Mouse (Mus musculus) neural tube, embryonic 13.5 days (tissue): Measurements from ENCODE around the gene Clpp. TPM values are rescaled to one million over a fixed set of nuclear protein-coding genes. Genes with fewer than 3 reads are reported as not detected.

Experiments used
- ATAC-seq: fragments of 200-750 bp; cut with Nextera tagmentation; 2 replicates; pipeline ENCODE4 v1.8.0; 2017; ENCODE audit warnings: low read depth, mild to moderate bottlenecking, moderate TSS enrichment, moderate library complexity
- H3K27ac ChIP-seq: fragments of 300-500 bp; sonication (generic); replicated peaks from 2 replicates; pipeline ENCODE4 v1.5.1; 2015; ENCODE audit warnings: moderate library complexity, mild to moderate bottlenecking, inconsistent platforms
- H3K27me3 ChIP-seq: fragments of 300-500 bp; sonication (generic); 2 replicates; pipeline ENCODE4 v1.6.1; 2015; ENCODE audit warnings: mild to moderate bottlenecking, inconsistent platforms
- H3K36me3 ChIP-seq: fragments of 300-500 bp; sonication (generic); 2 replicates; pipeline ENCODE4 v1.6.1; 2015; ENCODE audit warnings: mild to moderate bottlenecking, inconsistent platforms
- H3K4me1 ChIP-seq: fragments of 300-500 bp; sonication (generic); replicated peaks from 2 replicates; pipeline ENCODE4 v1.6.1; 2015; ENCODE audit warnings: inconsistent platforms
- H3K4me2 ChIP-seq: fragments of 300-500 bp; sonication (generic); 2 replicates; pipeline ENCODE4 v1.6.1; 2015; ENCODE audit warnings: inconsistent platforms, mild to moderate bottlenecking, moderate library complexity
- H3K4me3 ChIP-seq: fragments of 300-500 bp; sonication (generic); 2 replicates; pipeline ENCODE4 v1.5.1; 2015; ENCODE audit warnings: mild to moderate bottlenecking, inconsistent platforms
- H3K9ac ChIP-seq: fragments of 300-500 bp; sonication (generic); 2 replicates; pipeline ENCODE4 v1.6.1; 2015; ENCODE audit warnings: moderate library complexity, mild to moderate bottlenecking, inconsistent platforms
- H3K9me3 ChIP-seq: fragments of 300-500 bp; sonication (generic); 2 replicates; pipeline ENCODE4 v1.6.1; 2016; ENCODE audit warnings: inconsistent platforms
- WGBS: fragments of 180-500 bp; shearing (Covaris S2); methylation state at CpG from one replicate; pipeline ENCODE4 v1.1.7; 2015; 5-methylcytosine and 5-hydroxymethylcytosine counted together
- polyA plus RNA-seq: library from polyadenylated mRNA; unstranded; fragments of >200 nt; fragmentation: Nextera tagmentation; extraction: Ambion mirVana; gene quantifications from 2 replicates; pipeline ENCODE4 v1.2.1, GENCODE M21; 2015

Clpp gene
- polyA plus RNA-seq: 152 and 161 TPM in 2 replicates

- peak; percentile 97 for ATAC-seq
- peak within 1 kb of the TSS; percentile 64 for H3K4me3 ChIP-seq
- under 1% methylated on average over 52 of the region's 52 CpGs for WGBS
Measured at GRCm38 (mm10) chr17:56990115-56990746, at the start of gene Clpp. Gene Clpp, plus strand, starts transcription at chr17:56990305.

GRCm38 (mm10) chr17:56950915-56951314, 39.2 kb upstream of the Clpp start:
- no peak overlapping the region for H3K27ac ChIP-seq
- H3K9me3 ChIP-seq: no peaks in the 10 kb centered on the region
- ATAC-seq: no peak
- no peak overlapping the region for H3K4me3 ChIP-seq
- H3K4me2 ChIP-seq: no peak overlapping the region
- no peaks in the 10 kb centered on the region for H3K4me1 ChIP-seq
- H3K27me3 ChIP-seq: no peaks in the 10 kb centered on the region
- no peaks in the 10 kb centered on the region for H3K36me3 ChIP-seq
- H3K9ac ChIP-seq: no peak overlapping the region
- 13% methylated on average over 3 of the region's 3 CpGs for WGBS

More at GRCm38 (mm10) chr17:56990115-56990746, at the start of gene Clpp:
- Histone ChIP-seq H3K36me3 (peaks cover 37% of the 10 kb centered on the region), H3K9me3 (no peaks in the 10 kb centered on the region), H3K4me2 (peak within 1 kb of the TSS; percentile 83), H3K9ac (peak within 1 kb of the TSS; percentile 80), H3K4me1 (peaks cover 22% of the 10 kb centered on the region), H3K27ac (peak within 1 kb of the TSS; percentile 86), H3K27me3 (no peaks in the 10 kb centered on the region)

DNA sequence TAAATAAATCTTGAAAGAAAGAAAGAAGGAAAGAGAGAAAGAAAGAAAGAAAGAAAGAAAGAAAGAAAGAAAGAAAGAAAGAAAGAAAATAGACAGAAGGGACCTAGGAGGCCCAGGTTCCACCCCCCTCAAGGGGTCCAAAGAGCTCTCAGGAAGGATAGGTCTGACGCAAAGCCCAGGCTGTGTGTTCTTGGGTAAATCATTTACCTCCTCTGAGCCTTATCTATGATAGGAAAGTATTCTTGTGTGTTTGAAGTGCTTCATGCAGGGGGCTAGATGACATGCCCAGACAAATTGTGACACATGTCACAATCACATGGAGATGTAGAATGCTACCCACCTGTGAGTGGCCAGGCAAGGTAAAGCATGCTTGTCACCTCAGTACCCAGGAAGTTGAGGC, 37.5 kb upstream of the Clpp start:
- 96% methylated on average over 1 of the region's 1 CpGs for WGBS
- Histone ChIP-seq H3K4me1 (no peaks in the 10 kb centered on the region), H3K9ac (no peak overlapping the region), H3K4me3 (no peak overlapping the region), H3K4me2 (no peak overlapping the region), H3K36me3 (no peaks in the 10 kb centered on the region), H3K9me3 (no peaks in the 10 kb centered on the region), H3K27me3 (no peaks in the 10 kb centered on the region), H3K27ac (no peak overlapping the region)
- no peak for ATAC-seq

DNA sequence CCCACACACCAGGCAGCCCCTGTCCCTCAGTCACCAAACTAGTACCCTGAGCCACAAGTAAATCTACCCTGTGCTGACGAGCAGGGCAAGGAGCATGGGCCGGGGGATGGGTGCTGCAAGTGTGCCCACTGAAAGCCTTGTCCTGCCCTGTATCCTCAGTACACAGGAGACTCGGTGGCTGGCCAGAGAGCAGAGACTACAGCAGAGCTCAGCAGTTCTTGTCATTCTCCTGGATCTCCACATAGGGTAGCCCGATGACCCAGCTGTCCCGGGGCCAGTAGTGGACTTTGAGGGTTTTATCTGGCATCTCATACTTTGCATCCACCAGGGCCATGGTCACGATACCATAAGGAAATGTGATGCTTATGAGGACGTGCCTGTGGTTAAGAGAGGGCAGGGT, 35.2 kb upstream of the Clpp start:
- no peak overlapping the region for H3K4me3 ChIP-seq
- 85% methylated on average over 7 of the region's 7 CpGs for WGBS
- no peaks in the 10 kb centered on the region for H3K27me3 ChIP-seq
- no peaks in the 10 kb centered on the region for H3K36me3 ChIP-seq
- no peak overlapping the region for H3K27ac ChIP-seq
- no peak overlapping the region for H3K9ac ChIP-seq
- H3K4me1 ChIP-seq: no peaks in the 10 kb centered on the region
- H3K4me2 ChIP-seq: no peak overlapping the region
- ATAC-seq: no peak
- no peaks in the 10 kb centered on the region for H3K9me3 ChIP-seq

- no peaks in the 10 kb centered on the region for H3K9me3 ChIP-seq
- H3K4me2 ChIP-seq: no peak overlapping the region
- H3K27me3 ChIP-seq: no peaks in the 10 kb centered on the region
- H3K4me3 ChIP-seq: no peak overlapping the region
- no peaks in the 10 kb centered on the region for H3K4me1 ChIP-seq
- WGBS: 29% methylated on average over 11 of the region's 11 CpGs
- no peak for ATAC-seq
- no peaks in the 10 kb centered on the region for H3K36me3 ChIP-seq
- no peak overlapping the region for H3K9ac ChIP-seq
- H3K27ac ChIP-seq: no peak overlapping the region
Measured at GRCm38 (mm10) chr17:56957763-56958429, 32.2 kb upstream of the Clpp start.

- Histone ChIP-seq H3K4me2 (no peak overlapping the region), H3K9me3 (no peaks in the 10 kb centered on the region), H3K27ac (no peak overlapping the region), H3K4me3 (no peak overlapping the region), H3K36me3 (no peaks in the 10 kb centered on the region), H3K4me1 (no peaks in the 10 kb centered on the region), H3K9ac (no peak overlapping the region), H3K27me3 (no peaks in the 10 kb centered on the region)
- WGBS: 85% methylated on average over 4 of the region's 4 CpGs
- no peak for ATAC-seq
Measured at GRCm38 (mm10) chr17:56958667-56959066, 31.4 kb upstream of the Clpp start.

DNA sequence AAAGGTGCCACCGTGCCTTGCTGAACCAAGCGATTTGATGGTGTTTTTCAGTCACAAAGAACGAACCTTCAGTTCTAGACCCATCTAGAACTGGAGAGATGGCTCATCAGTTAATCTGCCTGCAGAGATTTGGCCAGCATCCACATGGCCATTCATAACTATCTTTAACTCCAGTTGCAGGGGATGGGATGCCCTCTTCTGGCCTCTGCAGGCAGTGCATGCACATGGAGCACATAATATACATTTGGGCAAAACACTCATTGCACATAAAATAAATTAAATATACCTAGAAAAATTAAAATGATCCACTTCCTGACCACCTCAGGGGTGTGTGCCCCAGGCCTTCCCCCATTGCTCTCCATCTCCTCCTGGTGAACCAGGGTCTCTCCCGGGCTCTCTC, 28.2 kb upstream of the Clpp start:
- Histone ChIP-seq H3K27me3 (no peaks in the 10 kb centered on the region), H3K4me3 (no peak overlapping the region), H3K9me3 (no peaks in the 10 kb centered on the region), H3K36me3 (no peaks in the 10 kb centered on the region), H3K9ac (no peak overlapping the region), H3K27ac (no peak overlapping the region), H3K4me2 (no peak overlapping the region), H3K4me1 (no peaks in the 10 kb centered on the region)
- no peak for ATAC-seq
- 88% methylated on average over 4 of the region's 4 CpGs for WGBS

- Histone ChIP-seq H3K9ac (no peak overlapping the region), H3K27ac (no peak overlapping the region), H3K4me3 (no peak overlapping the region), H3K4me2 (no peak overlapping the region), H3K4me1 (no peaks in the 10 kb centered on the region), H3K9me3 (no peaks in the 10 kb centered on the region), H3K36me3 (no peaks in the 10 kb centered on the region), H3K27me3 (no peaks in the 10 kb centered on the region)
- no peak for ATAC-seq
- 86% methylated on average over 5 of the region's 5 CpGs for WGBS
Measured at GRCm38 (mm10) chr17:56962642-56963405, 27.3 kb upstream of the Clpp start.

- no peak overlapping the region for H3K27ac ChIP-seq
- no peak overlapping the region for H3K4me3 ChIP-seq
- H3K9ac ChIP-seq: no peak overlapping the region
- no peak overlapping the region for H3K4me2 ChIP-seq
- no peak for ATAC-seq
- H3K9me3 ChIP-seq: no peaks in the 10 kb centered on the region
- no peaks in the 10 kb centered on the region for H3K27me3 ChIP-seq
- WGBS: 86% methylated on average over 6 of the region's 6 CpGs
- no peaks in the 10 kb centered on the region for H3K4me1 ChIP-seq
- no peaks in the 10 kb centered on the region for H3K36me3 ChIP-seq
Measured at GRCm38 (mm10) chr17:56963646-56964045, 26.5 kb upstream of the Clpp start.

- ATAC-seq: no peak
- no peak overlapping the region for H3K4me3 ChIP-seq
- H3K36me3 ChIP-seq: no peaks in the 10 kb centered on the region
- no peak overlapping the region for H3K27ac ChIP-seq
- no peaks in the 10 kb centered on the region for H3K4me1 ChIP-seq
- H3K9me3 ChIP-seq: no peaks in the 10 kb centered on the region
- H3K9ac ChIP-seq: no peak overlapping the region
- WGBS: 73% methylated on average over 3 of the region's 3 CpGs
- H3K27me3 ChIP-seq: no peaks in the 10 kb centered on the region; the same call in 1 of the 2 replicates
- H3K4me2 ChIP-seq: no peak overlapping the region
Measured at GRCm38 (mm10) chr17:56969321-56969720, 20.8 kb upstream of the Clpp start.

DNA sequence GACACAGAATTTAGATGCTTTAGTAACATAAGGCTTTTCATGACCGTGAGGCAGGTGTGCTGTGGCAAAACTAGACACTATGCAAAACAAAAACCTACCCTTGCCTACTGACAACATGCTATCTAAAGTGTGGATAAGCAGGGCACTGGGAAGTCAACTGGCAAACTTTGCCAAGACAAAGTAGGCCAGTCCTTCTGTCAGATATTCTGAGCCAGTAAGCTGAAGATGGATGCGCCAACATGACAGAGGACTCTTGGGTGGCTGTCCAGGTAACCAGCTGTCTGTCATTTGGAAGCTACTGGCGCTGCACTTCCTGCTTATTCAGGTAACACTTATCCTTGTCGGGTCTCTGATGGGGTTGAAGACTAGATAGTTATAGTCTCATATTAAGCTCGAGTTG, 20.0 kb upstream of the Clpp start:
- no peak overlapping the region for H3K4me3 ChIP-seq
- no peaks in the 10 kb centered on the region for H3K36me3 ChIP-seq
- 65% methylated on average over 5 of the region's 5 CpGs for WGBS
- no peaks in the 10 kb centered on the region; the same call in 1 of the 2 replicates for H3K27me3 ChIP-seq
- no peaks in the 10 kb centered on the region for H3K4me1 ChIP-seq
- no peak overlapping the region for H3K4me2 ChIP-seq
- ATAC-seq: no peak
- H3K27ac ChIP-seq: no peak overlapping the region
- H3K9me3 ChIP-seq: no peaks in the 10 kb centered on the region
- H3K9ac ChIP-seq: no peak overlapping the region

- Histone ChIP-seq H3K27ac (no peak overlapping the region), H3K4me1 (no peaks in the 10 kb centered on the region), H3K9ac (no peak overlapping the region), H3K9me3 (no peaks in the 10 kb centered on the region), H3K27me3 (no peaks in the 10 kb centered on the region; the same call in 1 of the 2 replicates), H3K4me3 (no peak overlapping the region), H3K4me2 (no peak overlapping the region), H3K36me3 (no peaks in the 10 kb centered on the region)
- no peak for ATAC-seq
- 66% methylated on average over 13 of the region's 14 CpGs for WGBS
Measured at GRCm38 (mm10) chr17:56973956-56974707, 16.0 kb upstream of the Clpp start.
